Comparison of ENCODE assay signal across 13 mouse cellular contexts in the genomic region with DNA sequence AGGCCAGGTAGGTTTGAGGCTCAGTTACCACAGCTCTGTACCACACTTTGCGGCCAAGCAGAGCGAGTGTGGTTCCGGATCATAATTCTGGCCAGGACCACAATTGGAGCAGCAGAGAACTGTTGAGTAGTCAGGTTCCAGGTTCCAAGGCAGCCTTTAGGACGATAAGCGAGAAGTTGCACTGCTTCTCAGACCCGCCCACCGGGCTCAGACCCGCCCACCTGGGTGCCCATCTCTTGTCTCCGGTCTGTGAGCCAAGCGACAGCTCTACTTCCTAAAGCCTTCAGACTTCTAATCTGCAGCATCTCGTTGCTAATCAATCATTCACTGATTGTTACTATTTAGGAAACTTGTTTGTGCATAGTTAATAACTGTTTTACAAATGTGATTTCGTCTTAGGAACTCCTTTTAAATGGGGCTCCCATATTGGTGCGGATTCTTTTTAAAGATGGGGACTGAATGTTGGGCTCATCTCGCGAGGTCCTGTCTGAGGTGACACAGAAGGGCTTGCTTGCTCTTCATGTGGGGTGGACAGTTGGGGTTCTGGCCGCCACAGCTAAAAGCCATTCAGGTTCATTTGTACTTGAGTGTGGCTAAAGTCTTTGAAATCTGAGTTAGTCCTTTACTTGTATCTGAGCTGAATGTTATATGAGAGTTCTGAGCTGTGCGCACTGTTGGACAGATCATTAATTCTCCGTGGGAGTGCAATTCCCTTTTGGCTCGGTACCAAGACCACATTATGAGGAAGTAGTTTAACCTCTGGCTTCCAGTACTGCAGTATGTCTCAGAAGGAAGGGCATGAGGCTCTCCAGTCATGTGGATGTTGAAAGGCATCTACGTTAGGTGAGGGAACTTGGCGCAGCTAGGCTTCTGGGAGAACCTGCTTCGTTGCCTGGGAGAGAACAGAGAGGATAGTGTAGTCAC. TPM values are rescaled to one million over a fixed set of nuclear protein-coding genes. Genes with fewer than 3 reads are reported as not detected.
DNase-seq lines count a peak whose midpoint lies in the region; ATAC-seq and TF ChIP-seq lines count a peak whose summit lies in the region.
"Had no signal": no experiment of that assay in that cellular context is flagged by ENCODE, and none has a peak within 500 bp of the region (broad histone marks: within the 10 kb centered on the region; RNA-seq: fewer than 3 reads in every experiment).

No protein-coding gene starts in this region.

- no peaks in the 10 kb centered on the region for H3K27me3 ChIP-seq in lung, embryonic 14.5 days (ENCODE audit: insufficient read depth, low read length)
- H3K27me3 ChIP-seq in stomach, embryonic 15.5 days (replicated peaks) = 0 out of 2 replicates have a peak, but pooled peaks cover 5% of the 10 kb centered on the region
- peaks cover 2% of the 10 kb centered on the region; the same call in 1 of the 2 replicates for H3K27me3 ChIP-seq in liver, embryonic 11.5 days (replicated peaks; ENCODE audit: control insufficient read depth, insufficient read depth, low read length)
- H3K27me3 ChIP-seq: forebrain, embryonic 15.5 days had no signal

- WGBS in lung, adult 2 months = 44% methylated on average over 22 of the region's 22 CpGs
- WGBS in lung, embryonic 14.5 days = 45% methylated on average over 22 of the region's 22 CpGs
- WGBS in stomach, embryonic 15.5 days = 46% methylated on average over 22 of the region's 22 CpGs
- WGBS in liver, embryonic 11.5 days = 52% methylated on average over 22 of the region's 22 CpGs

- no peaks in the 10 kb centered on the region for H3K36me3 ChIP-seq in lung, embryonic 14.5 days (ENCODE audit: insufficient read depth)
- no peaks in the 10 kb centered on the region for H3K36me3 ChIP-seq in stomach, embryonic 15.5 days
- no peaks in the 10 kb centered on the region for H3K36me3 ChIP-seq in liver, embryonic 11.5 days (ENCODE audit: control insufficient read depth, insufficient read depth, low read length)
- H3K36me3 ChIP-seq: forebrain, embryonic 15.5 days; heart, embryonic 12.5 days; midbrain, embryonic 10.5 days had no signal

- no peak overlapping the region; the same call in 1 of the 2 replicates for H3K27ac ChIP-seq in lung, embryonic 14.5 days (ENCODE audit: low read depth)
- H3K27ac ChIP-seq in stomach, embryonic 15.5 days = no peak overlapping the region
- H3K27ac ChIP-seq in liver, embryonic 11.5 days (ENCODE audit: low read depth, low read length) = no peak overlapping the region
- H3K27ac ChIP-seq: forebrain, embryonic 15.5 days; midbrain, embryonic 10.5 days had no signal

- no peaks in the 10 kb centered on the region for H3K4me1 ChIP-seq in lung, adult 2 months (ENCODE audit: control insufficient read depth, insufficient read depth, low read length)
- peaks cover 10% of the 10 kb centered on the region for H3K4me1 ChIP-seq in lung, embryonic 14.5 days (ENCODE audit: insufficient read depth)
- 0 out of 2 replicates have a peak, but pooled peaks cover 10% of the 10 kb centered on the region for H3K4me1 ChIP-seq in stomach, embryonic 15.5 days
- no peaks in the 10 kb centered on the region; the same call in 1 of the 2 replicates for H3K4me1 ChIP-seq in liver, embryonic 11.5 days (replicated peaks; ENCODE audit: control insufficient read depth, insufficient read depth, low read length)
- H3K4me1 ChIP-seq: forebrain, embryonic 15.5 days; midbrain, embryonic 10.5 days had no signal

- peak; percentile 35; the same call in 1 of the 2 replicates for ATAC-seq in lung, embryonic 14.5 days (ENCODE audit: insufficient read depth)
- ATAC-seq in stomach, embryonic 15.5 days (ENCODE audit: insufficient read depth, low FRiP score, low read depth) = peak; percentile 27; the same call in 1 of the 2 replicates
- no peak for ATAC-seq in liver, embryonic 11.5 days (replicated peaks; ENCODE audit: low FRiP score)
- ATAC-seq: forebrain, embryonic 15.5 days had no signal

- DNase-seq in lung, adult 18-20 months = peak; percentile 34 to 48
- DNase-seq in lung, adult 2 months = no peak
- DNase-seq in kidney, adult 11 months = peak; percentile 64
- DNase-seq in lung, embryonic 14.5 days = peak; percentile 79
- no peak for DNase-seq in frontal cortex, postnatal 10 days (ENCODE audit: low spot score in 2 of 2)
- DNase-seq in layer of hippocampus, adult 9-10 months (ENCODE audit: low spot score) = no peak
- no peak for DNase-seq in liver, embryonic 11.5 days (ENCODE audit: low spot score)
- DNase-seq: adrenal gland, postnatal 36 days; layer of hippocampus, postnatal 36 days had no signal

- no peak for TF ChIP-seq CTCF in lung, adult 2 months (IDR thresholded peaks at IDR 0.05; ENCODE audit: insufficient read depth, low read length)
- no peak for TF ChIP-seq CTCF in lung, embryonic 14.5 days (IDR thresholded peaks at IDR 0.05; ENCODE audit: low read depth)

- H3K4me3 ChIP-seq in lung, adult 2 months (replicated peaks; ENCODE audit: extremely low read depth, low read depth, low read length) = no peak overlapping the region
- H3K4me3 ChIP-seq in lung, embryonic 14.5 days (ENCODE audit: low read depth, low read length) = no peak overlapping the region
- H3K4me3 ChIP-seq in stomach, embryonic 15.5 days (replicated peaks) = no peak overlapping the region
- no peak overlapping the region for H3K4me3 ChIP-seq in liver, embryonic 11.5 days (ENCODE audit: low read depth, low read length)
- H3K4me3 ChIP-seq: forebrain, embryonic 15.5 days; heart, embryonic 12.5 days; midbrain, embryonic 10.5 days had no signal

- H3K4me2 ChIP-seq in lung, embryonic 14.5 days = no peak overlapping the region
- H3K4me2 ChIP-seq in stomach, embryonic 15.5 days = no peak overlapping the region
- H3K4me2 ChIP-seq in liver, embryonic 11.5 days = no peak overlapping the region
- H3K4me2 ChIP-seq: forebrain, embryonic 15.5 days; heart, embryonic 12.5 days had no signal

- no peaks in the 10 kb centered on the region for H3K9me3 ChIP-seq in lung, embryonic 14.5 days (ENCODE audit: low read depth, low read length)
- H3K9me3 ChIP-seq in stomach, embryonic 15.5 days = no peaks in the 10 kb centered on the region
- H3K9me3 ChIP-seq in liver, embryonic 11.5 days (ENCODE audit: control insufficient read depth, low read length) = no peaks in the 10 kb centered on the region
- H3K9me3 ChIP-seq: forebrain, embryonic 15.5 days; heart, embryonic 12.5 days; midbrain, embryonic 10.5 days had no signal

- TF ChIP-seq POLR2A in lung, adult 2 months (IDR thresholded peaks at IDR 0.05; ENCODE audit: borderline replicate concordance, extremely low read depth, low read depth, low read length) = no peak

- H3K9ac ChIP-seq in lung, embryonic 14.5 days = no peak overlapping the region
- no peak overlapping the region for H3K9ac ChIP-seq in stomach, embryonic 15.5 days
- H3K9ac ChIP-seq in liver, embryonic 11.5 days (ENCODE audit: low read depth, low read length) = no peak overlapping the region
- H3K9ac ChIP-seq: forebrain, embryonic 15.5 days; heart, embryonic 12.5 days had no signal

RNA-seq across cellular contexts. Expression of a gene that starts 28.9 kb away (rescaled TPM):
- 0.79 and 1.2 TPM in 2 replicates for polyA plus RNA-seq in lung, adult 2 months (2012; rRNA removed)
- 0.20 and 0.60 TPM in 2 replicates for polyA plus RNA-seq in lung, embryonic 14.5 days (2014; fragmentation: Nextera tagmentation; extraction: Ambion mirVana)
- polyA plus RNA-seq in stomach, embryonic 15.5 days (2015; fragmentation: Nextera tagmentation; extraction: Ambion mirVana) = not detected in 2 replicates
- not detected in 2 replicates for polyA plus RNA-seq in liver, embryonic 11.5 days (2014; fragmentation: Nextera tagmentation; extraction: Ambion mirVana)

RNA-seq across cellular contexts. Expression of a gene that starts 36.3 kb away (rescaled TPM):
- polyA plus RNA-seq in lung, adult 2 months (2012; rRNA removed) = 0.05 TPM in 1 of 2 replicates, not detected in the other
- 2.3 and 2.4 TPM in 2 replicates for polyA plus RNA-seq in lung, embryonic 14.5 days (2014; fragmentation: Nextera tagmentation; extraction: Ambion mirVana)
- 1.4 and 1.5 TPM in 2 replicates for polyA plus RNA-seq in stomach, embryonic 15.5 days (2015; fragmentation: Nextera tagmentation; extraction: Ambion mirVana)
- 2.9 TPM in 2 replicates for polyA plus RNA-seq in liver, embryonic 11.5 days (2014; fragmentation: Nextera tagmentation; extraction: Ambion mirVana)

Comparison
In these comparisons a context has a peak if more than half of its experiments do, and no peak if none do; other contexts are left out.
1. DNase-seq: peak in lung, adult 18-20 months (2 of 2), kidney, adult 11 months (single experiment) and lung, embryonic 14.5 days (single experiment); none in lung, adult 2 months (single experiment), frontal cortex, postnatal 10 days (0 of 2), layer of hippocampus, adult 9-10 months (single experiment) and liver, embryonic 11.5 days (single experiment).